Mouse (Mus musculus): ENCODE measurements around the gene Slu7.

Gene Slu7

DNA sequence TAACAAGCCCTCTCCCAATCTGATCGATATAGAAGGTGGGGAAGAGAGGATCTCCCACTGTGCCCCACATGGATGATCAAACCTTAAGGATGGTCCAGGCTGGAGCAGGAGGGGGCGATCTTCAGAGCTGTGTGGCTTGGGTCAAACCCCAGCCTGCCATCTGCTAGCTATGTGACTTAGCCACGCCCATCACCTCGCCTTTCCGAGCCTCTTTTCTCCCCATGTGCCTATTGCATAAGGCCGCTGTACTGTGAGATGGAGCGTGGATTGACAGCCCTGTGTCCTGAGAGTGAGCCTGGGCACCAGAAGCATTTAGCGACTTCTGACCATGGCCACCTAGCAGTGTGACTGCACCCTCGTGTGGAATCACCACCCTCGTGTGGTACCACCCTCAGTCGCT is 51.1 kb downstream of the Slu7 start:
- peak; percentile 36 for DNase-seq (ENCODE audit: low spot score)

DNA sequence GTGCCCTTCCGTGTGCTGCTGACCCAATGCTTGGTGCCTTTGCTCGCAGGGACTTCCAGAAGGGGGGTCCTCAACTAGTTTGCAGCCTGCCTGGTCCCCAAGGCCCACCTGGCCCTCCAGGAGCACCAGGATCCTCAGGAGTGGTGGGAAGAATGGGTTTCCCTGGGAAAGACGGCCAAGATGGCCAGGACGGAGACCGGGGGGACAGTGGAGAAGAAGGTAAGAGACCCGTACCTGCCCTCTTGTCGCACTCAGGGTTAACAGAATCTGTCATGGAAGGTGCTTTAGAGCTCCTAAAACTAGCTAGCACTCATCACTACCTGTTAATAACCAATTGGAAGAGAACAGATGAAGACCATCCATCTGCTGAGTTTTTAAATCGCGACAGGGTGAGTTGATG is 52.3 kb downstream of the Slu7 start:
- DNase-seq (ENCODE audit: low spot score), result no peak

DNA sequence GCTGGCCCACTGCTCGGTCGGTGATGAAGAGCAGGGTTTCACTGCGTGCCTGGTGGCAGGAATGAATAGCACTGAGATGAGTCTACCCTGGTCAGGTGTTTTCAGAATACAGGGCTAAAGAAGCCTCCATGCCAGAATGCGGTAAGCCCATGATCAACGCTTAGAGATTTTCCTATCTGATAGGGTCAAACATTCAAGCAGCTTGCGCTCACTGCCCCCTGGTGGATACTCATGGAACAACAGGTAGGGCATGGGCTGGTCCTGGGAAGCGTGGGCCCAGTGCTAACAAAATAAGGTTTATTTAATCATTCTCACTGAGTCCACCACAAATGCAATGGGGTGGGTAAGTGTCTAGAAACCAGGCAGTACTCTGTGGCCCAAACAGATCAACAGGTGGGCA is 59.1 kb downstream of the Slu7 start:
- DNase-seq (ENCODE audit: low spot score), result peak; percentile 82

DNA sequence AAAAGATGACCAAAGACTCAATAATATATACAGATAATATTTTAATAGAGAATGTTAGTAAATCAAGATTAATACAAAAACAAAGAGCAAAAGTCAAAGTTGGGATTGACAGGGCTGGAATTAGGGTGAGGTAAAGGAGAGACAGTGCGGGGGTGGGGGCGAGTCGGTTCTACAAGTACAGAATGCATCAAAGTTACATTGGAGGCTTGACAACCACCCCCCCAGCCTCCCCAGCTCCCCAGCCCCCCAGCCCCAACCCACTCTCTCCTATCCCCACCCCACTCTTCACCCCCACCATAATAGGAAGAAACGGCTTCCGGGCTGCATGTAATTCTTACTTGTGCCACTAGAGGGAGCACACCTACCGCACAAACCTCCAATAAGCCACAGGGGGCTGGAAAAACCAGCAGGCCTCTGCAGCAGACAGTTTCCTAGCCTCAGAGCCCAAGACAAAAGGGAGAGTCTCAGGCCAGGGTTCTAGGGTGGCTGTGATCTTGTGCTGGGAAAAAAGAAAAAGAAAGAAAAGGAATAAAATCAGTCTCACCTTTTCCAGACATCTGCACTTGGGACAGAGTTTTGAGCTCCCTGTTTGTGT is 60.4 kb downstream of the Slu7 start:
- DNase-seq (ENCODE audit: low spot score), result peak; percentile 89

DNA sequence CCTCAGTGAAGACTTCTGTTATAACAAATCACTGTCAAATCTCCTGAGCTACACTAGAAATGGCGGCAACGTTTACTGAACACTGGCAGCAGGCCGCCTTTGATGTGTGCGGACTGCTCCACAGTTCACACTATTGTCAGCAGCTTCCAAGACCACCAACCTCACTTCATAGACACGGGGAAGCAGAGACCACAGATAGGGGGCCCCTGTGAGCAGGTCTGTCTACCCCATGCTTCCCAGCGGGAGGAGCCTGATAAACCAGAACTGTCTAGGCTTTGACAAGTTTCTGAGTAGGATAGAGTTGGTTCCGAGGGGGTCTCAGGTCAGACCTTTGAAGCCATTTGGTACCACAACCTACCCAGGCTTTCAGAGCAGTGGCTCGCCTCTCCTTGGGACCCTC is 61.5 kb downstream of the Slu7 start:
- DNase-seq (ENCODE audit: low spot score), result peak; percentile 45

DNA sequence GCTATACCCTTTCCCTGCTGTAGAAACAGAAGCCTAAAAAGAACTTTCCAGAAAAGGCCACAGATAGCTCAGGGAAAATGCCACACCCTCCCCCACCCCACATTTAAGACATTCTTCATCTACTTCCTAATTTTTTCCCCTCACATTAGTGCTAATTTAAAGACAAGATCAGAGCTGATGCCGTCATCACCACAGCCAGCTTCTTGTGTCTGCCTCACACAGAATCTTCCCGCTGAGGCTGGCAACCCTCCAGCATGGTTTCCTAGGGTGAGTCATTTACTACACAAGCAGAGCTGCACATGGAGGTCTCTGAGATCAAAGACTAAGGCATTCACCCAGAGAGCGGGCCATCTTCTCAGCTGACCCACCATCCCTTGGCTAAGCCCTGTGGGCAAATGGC is 62.0 kb downstream of the Slu7 start:
- DNase-seq (ENCODE audit: low spot score), result no peak

All from embryo, embryonic 10.5 days (tissue).